Mouse (Mus musculus) T-helper 2 cell (primary cell): ENCODE data around the gene Vsig2.

Source experiments
- in situ Hi-C: fragments of 300-600 bp; cut with MboI, MseI; formaldehyde crosslinking; loops from one replicate; pipeline ENCODE4 v1.15.1; 2025; ENCODE audit warnings: high pct_unique_total_duplicates

The Vsig2 gene

GRCm38 (mm10) chr9:37567019-37567418 is 28.0 kb downstream of the Vsig2 start:
- in situ Hi-C loops, result no loop called here

- in situ Hi-C loops, result no loop called here
Observed at GRCm38 (mm10) chr9:37567454-37567853, 28.4 kb downstream of the Vsig2 start.

GRCm38 (mm10) chr9:37567892-37568604 is 29.0 kb downstream of the Vsig2 start:
- in situ Hi-C loops, result no loop called here

DNA sequence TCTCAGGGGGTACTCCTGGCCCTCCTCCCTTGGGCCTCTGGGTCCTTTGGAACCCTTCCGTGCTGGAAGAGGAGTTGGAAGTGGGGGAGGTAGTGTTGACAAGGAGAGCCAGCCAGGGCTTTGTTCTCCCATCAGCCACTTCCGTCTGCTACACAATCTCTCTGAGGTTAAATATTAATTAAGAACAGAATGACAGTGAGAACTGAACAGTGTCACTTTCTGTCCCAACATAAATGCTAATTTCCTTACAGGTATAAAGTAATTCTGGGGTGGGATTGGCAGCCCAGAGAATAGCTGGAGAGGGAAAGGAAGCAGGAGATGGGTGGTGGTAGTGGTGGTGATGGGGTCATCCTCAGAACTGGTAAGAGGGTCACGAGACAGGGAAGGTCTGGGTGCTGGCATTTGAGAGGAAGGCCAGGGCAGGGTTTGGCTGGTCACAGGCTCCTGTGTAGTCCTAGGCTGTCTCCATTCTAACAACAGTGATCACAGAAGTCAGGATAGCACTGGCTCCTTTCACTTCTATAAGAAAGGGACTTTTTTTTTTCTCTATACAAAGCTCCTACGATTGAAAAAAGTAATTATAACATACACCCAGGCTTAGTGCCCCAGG is 29.7 kb downstream of the Vsig2 start:
- in situ Hi-C loops, result no loop called here

- in situ Hi-C loops, result no loop called here
Observed at GRCm38 (mm10) chr9:37569231-37569835, 30.3 kb downstream of the Vsig2 start.

- in situ Hi-C loops, result no loop called here
Observed at GRCm38 (mm10) chr9:37572204-37572876, 33.3 kb downstream of the Vsig2 start.

DNA sequence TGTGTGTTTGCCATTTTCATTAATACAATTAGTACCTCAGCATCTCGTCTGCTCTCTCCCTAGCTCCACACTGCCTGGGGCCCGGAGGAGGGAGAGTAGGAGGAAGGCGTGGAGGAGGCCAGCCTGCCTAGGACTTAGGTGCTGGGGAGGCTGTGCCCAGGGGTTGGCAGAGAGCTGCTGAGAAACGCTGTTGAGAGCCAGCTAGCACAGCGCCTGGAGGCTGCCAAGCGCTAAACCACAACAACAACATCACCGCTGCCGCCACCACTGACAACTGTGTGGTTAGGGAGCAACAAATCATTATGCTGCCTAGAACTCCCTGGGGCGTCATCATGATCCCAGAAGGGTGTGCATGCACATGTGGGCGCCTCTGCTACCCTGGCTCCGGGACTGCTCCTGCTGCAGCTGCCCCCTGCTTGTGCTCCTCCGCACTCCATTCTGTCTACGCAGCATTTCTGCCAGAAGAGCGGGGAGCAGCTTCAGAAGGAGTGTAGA is 37.4 kb downstream of the Vsig2 start:
- in situ Hi-C loops, result no loop called here

DNA sequence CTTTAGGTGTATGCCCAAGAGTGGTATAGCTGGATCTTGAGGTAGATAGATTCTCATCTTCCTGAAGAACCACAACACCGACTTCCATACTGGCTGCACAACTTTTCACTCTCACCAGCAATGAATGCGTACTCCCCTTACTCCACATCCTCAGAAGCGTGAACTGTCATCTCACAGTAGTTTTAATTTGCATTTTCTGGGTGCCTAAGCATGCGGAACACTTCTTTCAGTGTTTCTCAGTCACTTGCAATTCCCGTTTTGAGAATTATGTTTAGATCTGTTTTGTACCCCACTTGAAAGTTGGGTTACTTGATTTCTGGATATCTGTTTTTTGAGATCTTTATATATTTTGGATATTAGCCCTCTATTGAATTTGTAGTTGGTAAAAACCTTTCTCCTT is 44.5 kb downstream of the Vsig2 start:
- in situ Hi-C loops, result no loop called here

- in situ Hi-C loops, result no loop called here
Observed at GRCm38 (mm10) chr9:37586718-37587117, 47.7 kb downstream of the Vsig2 start.

- in situ Hi-C loops, result no loop called here
Observed at GRCm38 (mm10) chr9:37590381-37590780, 51.3 kb downstream of the Vsig2 start.

DNA sequence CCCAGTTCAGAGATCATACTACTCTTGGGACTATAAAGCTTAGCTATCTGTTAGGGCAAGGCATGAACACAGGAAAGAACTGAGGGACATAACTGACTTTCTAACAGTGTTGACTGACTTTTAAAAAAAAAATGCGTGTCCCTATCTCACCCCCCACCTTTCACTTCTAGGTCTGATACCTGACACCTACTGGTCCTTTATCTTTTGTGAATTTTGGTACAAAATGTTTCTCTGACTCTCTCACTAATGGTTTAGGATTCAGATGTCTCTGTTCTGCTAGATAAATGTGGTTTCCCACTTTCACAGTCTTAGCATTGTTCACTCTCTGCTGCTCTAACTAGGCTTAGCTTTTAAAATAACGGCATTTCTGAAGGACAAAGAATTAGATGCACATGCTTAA is 53.0 kb downstream of the Vsig2 start:
- in situ Hi-C loops, result no loop called here

DNA sequence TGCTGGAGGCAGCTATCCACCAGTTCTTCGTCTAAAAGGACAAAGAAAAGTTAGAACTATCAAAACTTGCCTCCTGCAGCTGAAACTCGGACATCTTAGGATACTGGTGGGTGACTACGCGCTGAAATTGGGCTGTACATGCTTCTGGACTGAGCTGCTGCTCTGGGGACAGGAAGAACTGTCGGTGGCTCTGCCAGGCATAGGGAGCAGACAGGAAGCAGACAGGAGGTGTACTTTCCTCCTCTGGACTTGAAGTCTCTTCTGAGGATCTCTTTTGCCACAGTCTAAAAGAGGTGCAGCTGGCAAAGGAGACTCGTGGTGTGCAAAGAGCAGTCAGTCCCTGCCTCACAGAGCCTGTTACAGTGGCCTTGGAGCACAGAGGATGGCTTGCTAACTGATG is 53.6 kb downstream of the Vsig2 start:
- in situ Hi-C loops, result no loop called here

DNA sequence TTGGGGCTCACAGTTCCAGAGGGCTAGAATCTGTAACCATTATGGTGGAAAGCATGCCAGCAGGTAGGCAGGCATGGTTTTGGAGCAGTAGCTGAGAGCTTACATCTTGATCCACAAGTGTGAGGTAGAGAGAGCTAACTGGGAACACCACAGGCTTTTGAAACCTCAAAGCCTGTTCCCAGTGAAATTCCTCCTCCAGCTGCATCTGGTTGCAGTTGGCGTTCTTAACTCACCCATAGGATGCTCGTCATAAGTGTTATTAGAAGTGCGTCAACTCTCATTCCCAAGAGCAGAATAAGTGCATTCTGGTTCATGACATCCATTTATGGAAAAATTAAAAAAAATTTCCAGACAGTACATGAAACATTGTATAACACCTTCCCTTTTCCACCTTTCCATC is 54.6 kb downstream of the Vsig2 start:
- in situ Hi-C loops, result no loop called here
